Mouse (Mus musculus) heart, embryonic 14.5 days (tissue): ENCODE results near the gene Klra2. TPM values are rescaled to one million over a fixed set of nuclear protein-coding genes. Genes with fewer than 3 reads are reported as not detected.

Experiments used
- ATAC-seq: fragments of 200-750 bp; cut with Nextera tagmentation; 2 replicates; pipeline ENCODE4 v1.8.0; 2017; ENCODE audit warnings: low read depth, moderate TSS enrichment; ENCODE audit not compliant: insufficient number of reproducible peaks, insufficient read depth, low FRiP score
- H3K27ac ChIP-seq, 2 experiments: fragments of 200-500 bp in 1 of 2; fragments of 300-500 bp in 1 of 2; sonication (generic) in 1 of 2; replicated peaks in 1 of 2; 2 replicates each; pipeline ENCODE4 v1.5.1; 2012 to 2014; ENCODE audit warnings: low read depth in 2 of 2, low read length in 2 of 2, control low read depth in 1 of 2, mild to moderate bottlenecking in 1 of 2, mixed read lengths in 1 of 2; ENCODE audit not compliant: control insufficient read depth in 1 of 2, insufficient read depth in 1 of 2
- H3K27me3 ChIP-seq: fragments of 300-500 bp; sonication (generic); 2 replicates; pipeline ENCODE4 v1.6.1; 2014; ENCODE audit warnings: mild to moderate bottlenecking, low read length, control low read depth; ENCODE audit not compliant: control insufficient read depth, insufficient read depth
- H3K36me3 ChIP-seq: fragments of 300-500 bp; sonication (generic); 2 replicates; pipeline ENCODE4 v1.6.1; 2014; ENCODE audit warnings: mild to moderate bottlenecking, control low read depth, low read length, mixed read lengths; ENCODE audit not compliant: control insufficient read depth, insufficient read depth
- H3K4me1 ChIP-seq, 2 experiments: fragments of 200-500 bp in 1 of 2; fragments of 300-500 bp in 1 of 2; sonication (generic) in 1 of 2; 2 replicates each; pipeline ENCODE4 v1.6.1; 2012 to 2014; ENCODE audit warnings: low read length in 2 of 2, control low read depth in 1 of 2, mixed read lengths in 1 of 2; ENCODE audit not compliant: control insufficient read depth in 2 of 2, insufficient read depth in 2 of 2
- H3K4me2 ChIP-seq: fragments of 300-500 bp; sonication (generic); 2 replicates; pipeline ENCODE4 v1.6.1; 2014; ENCODE audit warnings: mild to moderate bottlenecking, low read length
- H3K4me3 ChIP-seq, 2 experiments: fragments of 200-500 bp in 1 of 2; fragments of 300-500 bp in 1 of 2; sonication (generic) in 1 of 2; 2 replicates each; pipeline ENCODE4 v1.5.1; 2012 to 2014; ENCODE audit warnings: low read length in 2 of 2, mild to moderate bottlenecking in 2 of 2, control low read depth in 1 of 2, low read depth in 1 of 2, moderate library complexity in 1 of 2; ENCODE audit not compliant: control insufficient read depth in 1 of 2, insufficient read depth in 1 of 2
- H3K9ac ChIP-seq: fragments of 300-500 bp; sonication (generic); 2 replicates; pipeline ENCODE4 v1.6.1; 2014; ENCODE audit warnings: mild to moderate bottlenecking, low read length
- H3K9me3 ChIP-seq: fragments of 300-500 bp; sonication (generic); 2 replicates; pipeline ENCODE4 v1.6.1; 2016; ENCODE audit warnings: low read length, control low read depth; ENCODE audit not compliant: control insufficient read depth
- WGBS: fragments of 180-500 bp; shearing (Covaris S2); extraction: QIAGEN DNeasy Blood & Tissue Kit; methylation state at CpG from one replicate; pipeline ENCODE4 v1.1.7; 2014; 5-methylcytosine and 5-hydroxymethylcytosine counted together
- polyA plus RNA-seq: library from polyadenylated mRNA; unstranded; fragments of >200 nt; fragmentation: Nextera tagmentation; extraction: Ambion mirVana; gene quantifications from 2 replicates; pipeline ENCODE4 v1.2.1, GENCODE M21; 2014

Gene Klra2
- polyA plus RNA-seq, 1 experiment from 2014 or later: 0.18 TPM

GRCm38 (mm10) chr6:131276659-131277058 is 29.5 kb upstream of the Klra2 start:
- ATAC-seq: no peak
- H3K4me2 ChIP-seq: no peak overlapping the region
- no peaks in the 10 kb centered on the region for H3K9me3 ChIP-seq
- no peaks in the 10 kb centered on the region for H3K27me3 ChIP-seq
- no peak overlapping the region for H3K9ac ChIP-seq
- H3K27ac ChIP-seq: no peak overlapping the region
- H3K36me3 ChIP-seq: 0 out of 2 replicates have a peak, but pooled peaks cover 5% of the 10 kb centered on the region
- no peak overlapping the region for H3K4me3 ChIP-seq
- H3K4me1 ChIP-seq: no peaks in the 10 kb centered on the region
- 83% methylated on average over 4 of the region's 4 CpGs for WGBS

- Histone ChIP-seq H3K4me3 (no peak overlapping the region), H3K4me2 (no peak overlapping the region), H3K27ac (no peak overlapping the region), H3K36me3 (0 out of 2 replicates have a peak, but pooled peaks cover under 1% of the 10 kb centered on the region), H3K27me3 (no peaks in the 10 kb centered on the region), H3K4me1 (no peaks in the 10 kb centered on the region), H3K9ac (no peak overlapping the region), H3K9me3 (no peaks in the 10 kb centered on the region)
- 86% methylated on average over 1 of the region's 1 CpGs for WGBS
- ATAC-seq: no peak
Observed at GRCm38 (mm10) chr6:131272311-131272710, 25.1 kb upstream of the Klra2 start.

GRCm38 (mm10) chr6:131270312-131270711 is 23.1 kb upstream of the Klra2 start:
- Histone ChIP-seq H3K27ac (no peak overlapping the region), H3K36me3 (no peaks in the 10 kb centered on the region), H3K27me3 (no peaks in the 10 kb centered on the region), H3K9me3 (no peaks in the 10 kb centered on the region), H3K9ac (no peak overlapping the region), H3K4me1 (no peaks in the 10 kb centered on the region), H3K4me2 (no peak overlapping the region), H3K4me3 (no peak overlapping the region)
- 37% methylated on average over 1 of the region's 1 CpGs for WGBS
- no peak for ATAC-seq

GRCm38 (mm10) chr6:131269599-131269998 is 22.4 kb upstream of the Klra2 start:
- Histone ChIP-seq H3K27ac (no peak overlapping the region), H3K9ac (no peak overlapping the region), H3K4me3 (no peak overlapping the region), H3K27me3 (no peaks in the 10 kb centered on the region), H3K4me2 (no peak overlapping the region), H3K36me3 (no peaks in the 10 kb centered on the region), H3K4me1 (no peaks in the 10 kb centered on the region), H3K9me3 (no peaks in the 10 kb centered on the region)
- WGBS: 86% methylated on average over 2 of the region's 2 CpGs
- no peak for ATAC-seq

GRCm38 (mm10) chr6:131264175-131264574 is 17.0 kb upstream of the Klra2 start:
- Histone ChIP-seq H3K9me3 (no peaks in the 10 kb centered on the region), H3K27ac (no peak overlapping the region), H3K27me3 (no peaks in the 10 kb centered on the region), H3K4me3 (no peak overlapping the region), H3K36me3 (no peaks in the 10 kb centered on the region), H3K9ac (no peak overlapping the region), H3K4me2 (no peak overlapping the region), H3K4me1 (no peaks in the 10 kb centered on the region)
- 71% methylated on average over 5 of the region's 5 CpGs for WGBS
- ATAC-seq: no peak

- no peaks in the 10 kb centered on the region for H3K27me3 ChIP-seq
- H3K9ac ChIP-seq: no peak overlapping the region
- 59% methylated on average over 3 of the region's 3 CpGs for WGBS
- H3K9me3 ChIP-seq: no peaks in the 10 kb centered on the region
- no peak for ATAC-seq
- H3K27ac ChIP-seq: no peak overlapping the region
- H3K36me3 ChIP-seq: no peaks in the 10 kb centered on the region
- no peak overlapping the region for H3K4me3 ChIP-seq
- no peak overlapping the region for H3K4me2 ChIP-seq
- no peaks in the 10 kb centered on the region for H3K4me1 ChIP-seq
Observed at GRCm38 (mm10) chr6:131262778-131263177, 15.6 kb upstream of the Klra2 start.

GRCm38 (mm10) chr6:131262009-131262408 is 14.8 kb upstream of the Klra2 start:
- Histone ChIP-seq H3K4me1 (no peaks in the 10 kb centered on the region), H3K9ac (no peak overlapping the region), H3K27me3 (no peaks in the 10 kb centered on the region), H3K4me2 (no peak overlapping the region), H3K9me3 (no peaks in the 10 kb centered on the region), H3K27ac (no peak overlapping the region), H3K36me3 (no peaks in the 10 kb centered on the region), H3K4me3 (no peak overlapping the region)
- ATAC-seq: no peak
- WGBS: 75% methylated on average over 3 of the region's 3 CpGs

- H3K9me3 ChIP-seq: no peaks in the 10 kb centered on the region
- no peak overlapping the region for H3K9ac ChIP-seq
- H3K27ac ChIP-seq: no peak overlapping the region
- H3K4me1 ChIP-seq: no peaks in the 10 kb centered on the region
- H3K27me3 ChIP-seq: no peaks in the 10 kb centered on the region
- no peaks in the 10 kb centered on the region for H3K36me3 ChIP-seq
- 59% methylated on average over 2 of the region's 2 CpGs for WGBS
- H3K4me2 ChIP-seq: no peak overlapping the region
- no peak overlapping the region for H3K4me3 ChIP-seq
- no peak for ATAC-seq
Observed at GRCm38 (mm10) chr6:131245081-131245480, 2.1 kb downstream of the Klra2 start.
